Mouse (Mus musculus) ovary, adult 2 months (tissue): ENCODE data around the gene 1700020N01Rik. TPM values are rescaled to one million over a fixed set of nuclear protein-coding genes. Genes with fewer than 3 reads are reported as not detected.

Experiments
- polyA plus RNA-seq: library from polyadenylated mRNA; depleted of rRNA; stranded (reverse); fragments of >200 nt; gene quantifications from 2 replicates; pipeline ENCODE4 v1.2.3, GENCODE M21; 2012; rRNA removed

1700020N01Rik gene
- polyA plus RNA-seq = not detected in 2 replicates

GRCm38 (mm10) chr10:21592896-21593380 is at the start of gene 1700020N01Rik:
Gene 1700020N01Rik, plus strand, starts transcription at chr10:21593145.

Other genes with a start within 250 kb of the 1700020N01Rik start
- gene Aldh8a1, start 215.9 kb upstream of the 1700020N01Rik start, polyA plus RNA-seq = 0.10 TPM in 1 of 2 replicates, not detected in the other